Mouse (Mus musculus): ENCODE results near the gene Tgoln1. TPM values are rescaled to one million over a fixed set of nuclear protein-coding genes. Genes with fewer than 3 reads are reported as not detected.

The Tgoln1 gene
- total RNA-seq (2014; fragmentation: Nextera tagmentation) (49.7 and 50.1 TPM in 2 replicates), total RNA-seq (2017) (60.3 and 72.6 TPM in 2 replicates), polyA plus RNA-seq (2012) (2.0 and 4.4 TPM in 2 replicates)

DNA sequence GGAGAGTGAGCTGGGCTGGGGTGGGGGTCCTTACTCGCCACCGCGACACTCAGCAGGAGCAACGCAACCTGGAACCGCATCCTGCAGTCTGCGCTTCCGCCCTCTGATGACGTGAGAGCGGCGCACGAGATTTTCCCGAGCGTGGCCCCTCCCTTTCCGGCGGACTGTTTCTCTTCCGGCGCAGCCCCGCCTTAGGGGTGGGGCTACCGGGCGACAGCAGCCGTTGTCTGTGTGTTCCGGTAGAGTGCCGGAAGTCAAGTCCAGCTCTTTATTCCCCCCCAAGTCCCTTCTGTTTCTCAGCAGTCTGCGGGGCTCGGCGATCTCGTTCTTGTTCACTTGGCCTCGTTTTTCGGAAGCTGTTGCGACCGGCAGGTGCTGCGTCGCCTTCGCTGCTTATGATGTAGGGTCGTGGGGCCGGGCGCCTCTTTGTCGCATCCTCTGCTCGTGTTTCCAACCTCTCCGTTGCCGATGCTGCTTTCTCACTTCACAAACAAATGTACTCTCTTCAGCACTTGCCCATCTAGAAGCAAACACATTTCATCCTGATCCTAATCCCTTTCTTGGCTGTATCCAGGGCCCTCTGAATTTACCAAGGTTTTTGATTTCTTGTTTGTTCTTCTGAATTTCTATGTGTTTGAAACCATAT lies at the start of gene Tgoln1:
Gene Tgoln1 (minus strand): TSS at position 358 of the 646 bp plus-strand sequence.
- H3K4me1 ChIP-seq (ENCODE audit: insufficient read depth, low read depth, low read length), result peaks cover 37% of the 10 kb centered on the region
- TF ChIP-seq POLR2AphosphoS5 (IDR thresholded peaks at IDR 0.05; ENCODE audit: insufficient replicate concordance, low read depth, low read length) (no peak), GATA1 (IDR thresholded peaks at IDR 0.05; ENCODE audit: borderline replicate concordance, low read length) (no peak), CTCF (IDR thresholded peaks at IDR 0.05; ENCODE audit: low read depth, low read length) (no peak), GATA2 (IDR thresholded peaks at IDR 0.05; ENCODE audit: borderline replicate concordance, low read depth, low read length) (no peak), TAL1 (conservative IDR thresholded peaks at IDR 0.05; ENCODE audit: low read depth, low read length) (no peak)
- no peaks in the 10 kb centered on the region for H3K9me3 ChIP-seq (replicated peaks)
- H3K36me3 ChIP-seq (replicated peaks), result peaks cover 37% of the 10 kb centered on the region
- no peaks in the 10 kb centered on the region for H3K27me3 ChIP-seq (ENCODE audit: insufficient read depth, low read length)
- H3K4me3 ChIP-seq (ENCODE audit: low read depth, low read length), result peak within 1 kb of the TSS; percentile 95
- ATAC-seq (ENCODE audit: extremely low read depth, insufficient number of reproducible peaks, low FRiP score, poor library complexity, severe bottlenecking) (peak; percentile 94), DNase-seq (ENCODE audit: low spot score) (peak; percentile 91)

DNA sequence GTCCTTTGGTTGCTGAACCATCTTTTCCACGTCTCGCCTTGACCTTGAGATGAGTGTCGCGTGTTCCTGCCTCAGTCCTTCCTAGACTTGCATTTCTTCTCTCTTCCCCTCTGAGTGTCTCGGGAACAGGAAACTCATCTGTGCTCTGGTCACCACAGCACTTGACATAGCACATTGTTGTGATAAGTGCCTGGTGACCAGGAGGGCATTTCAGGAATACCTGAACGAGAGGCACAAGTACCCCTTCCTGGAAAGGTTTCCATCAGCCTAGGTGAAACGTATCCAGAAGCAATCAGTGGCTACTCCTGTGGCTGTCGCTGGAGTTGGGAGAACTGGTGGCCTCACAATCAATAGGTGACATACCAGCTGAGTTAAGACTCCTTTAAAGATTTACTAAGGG lies 47.5 kb upstream of the Tgoln1 start:
- no peaks in the 10 kb centered on the region for H3K36me3 ChIP-seq (replicated peaks)
- no peaks in the 10 kb centered on the region for H3K4me1 ChIP-seq (ENCODE audit: insufficient read depth, low read depth, low read length)
- no peaks in the 10 kb centered on the region for H3K9me3 ChIP-seq (replicated peaks)
- peaks cover 11% of the 10 kb centered on the region for H3K27me3 ChIP-seq (ENCODE audit: insufficient read depth, low read length)
- no peak for TF ChIP-seq GATA2 (IDR thresholded peaks at IDR 0.05; ENCODE audit: borderline replicate concordance, low read depth, low read length)
- no peak for TF ChIP-seq TAL1 (conservative IDR thresholded peaks at IDR 0.05; ENCODE audit: low read depth, low read length)
- TF ChIP-seq POLR2AphosphoS5 (IDR thresholded peaks at IDR 0.05; ENCODE audit: insufficient replicate concordance, low read depth, low read length), result no peak
- no peak for TF ChIP-seq GATA1 (IDR thresholded peaks at IDR 0.05; ENCODE audit: borderline replicate concordance, low read length)
- no peak for TF ChIP-seq CTCF (IDR thresholded peaks at IDR 0.05; ENCODE audit: low read depth, low read length)
- DNase-seq (ENCODE audit: low spot score) (no peak), ATAC-seq (ENCODE audit: extremely low read depth, insufficient number of reproducible peaks, low FRiP score, poor library complexity, severe bottlenecking) (no peak)
- H3K4me3 ChIP-seq (ENCODE audit: low read depth, low read length), result no peak overlapping the region

- TF ChIP-seq GATA2 (IDR thresholded peaks at IDR 0.05; ENCODE audit: borderline replicate concordance, low read depth, low read length) (no peak), TAL1 (conservative IDR thresholded peaks at IDR 0.05; ENCODE audit: low read depth, low read length) (no peak), CTCF (IDR thresholded peaks at IDR 0.05; ENCODE audit: low read depth, low read length) (no peak), POLR2AphosphoS5 (IDR thresholded peaks at IDR 0.05; ENCODE audit: insufficient replicate concordance, low read depth, low read length) (no peak), GATA1 (IDR thresholded peaks at IDR 0.05; ENCODE audit: borderline replicate concordance, low read length) (no peak)
- H3K4me3 ChIP-seq (ENCODE audit: low read depth, low read length), result no peak overlapping the region
- no peak for DNase-seq (ENCODE audit: low spot score)
- no peaks in the 10 kb centered on the region for H3K4me1 ChIP-seq (ENCODE audit: insufficient read depth, low read depth, low read length)
- H3K9me3 ChIP-seq (replicated peaks), result no peaks in the 10 kb centered on the region
- peaks cover 11% of the 10 kb centered on the region for H3K27me3 ChIP-seq (ENCODE audit: insufficient read depth, low read length)
- no peaks in the 10 kb centered on the region for H3K36me3 ChIP-seq (replicated peaks)
- no peak for ATAC-seq (ENCODE audit: extremely low read depth, insufficient number of reproducible peaks, low FRiP score, poor library complexity, severe bottlenecking)
Measured at GRCm38 (mm10) chr6:72663000-72663399, 46.2 kb upstream of the Tgoln1 start.

GRCm38 (mm10) chr6:72660391-72660720 lies 43.6 kb upstream of the Tgoln1 start:
- DNase-seq (ENCODE audit: low spot score), result no peak

GRCm38 (mm10) chr6:72659717-72660390 lies 43.1 kb upstream of the Tgoln1 start:
- no peaks in the 10 kb centered on the region for H3K9me3 ChIP-seq (replicated peaks)
- ATAC-seq (ENCODE audit: extremely low read depth, insufficient number of reproducible peaks, low FRiP score, poor library complexity, severe bottlenecking), result no peak

More at GRCm38 (mm10) chr6:72660391-72660720, 43.6 kb upstream of the Tgoln1 start:
- Histone ChIP-seq H3K9me3 (replicated peaks) (no peaks in the 10 kb centered on the region), H3K4me1 (ENCODE audit: insufficient read depth, low read depth, low read length) (no peaks in the 10 kb centered on the region), H3K27me3 (ENCODE audit: insufficient read depth, low read length) (peaks cover 18% of the 10 kb centered on the region), H3K36me3 (replicated peaks) (no peaks in the 10 kb centered on the region), H3K4me3 (ENCODE audit: low read depth, low read length) (no peak overlapping the region)
- no peak for ATAC-seq (ENCODE audit: extremely low read depth, insufficient number of reproducible peaks, low FRiP score, poor library complexity, severe bottlenecking)
- TF ChIP-seq GATA2 (IDR thresholded peaks at IDR 0.05; ENCODE audit: borderline replicate concordance, low read depth, low read length) (no peak), POLR2AphosphoS5 (IDR thresholded peaks at IDR 0.05; ENCODE audit: insufficient replicate concordance, low read depth, low read length) (no peak), TAL1 (conservative IDR thresholded peaks at IDR 0.05; ENCODE audit: low read depth, low read length) (no peak), CTCF (IDR thresholded peaks at IDR 0.05; ENCODE audit: low read depth, low read length) (no peak), GATA1 (IDR thresholded peaks at IDR 0.05; ENCODE audit: borderline replicate concordance, low read length) (no peak)

GRCm38 (mm10) chr6:72658006-72658405 lies 41.2 kb upstream of the Tgoln1 start:
- Histone ChIP-seq H3K4me1 (ENCODE audit: insufficient read depth, low read depth, low read length) (no peaks in the 10 kb centered on the region), H3K36me3 (replicated peaks) (no peaks in the 10 kb centered on the region), H3K27me3 (ENCODE audit: insufficient read depth, low read length) (peaks cover 16% of the 10 kb centered on the region), H3K9me3 (replicated peaks) (no peaks in the 10 kb centered on the region), H3K4me3 (ENCODE audit: low read depth, low read length) (no peak overlapping the region)
- no peak for ATAC-seq (ENCODE audit: extremely low read depth, insufficient number of reproducible peaks, low FRiP score, poor library complexity, severe bottlenecking)
- TF ChIP-seq CTCF (IDR thresholded peaks at IDR 0.05; ENCODE audit: low read depth, low read length) (0 out of 2 replicates have a peak, but pooled peaks have one; percentile 28), GATA2 (IDR thresholded peaks at IDR 0.05; ENCODE audit: borderline replicate concordance, low read depth, low read length) (no peak), GATA1 (IDR thresholded peaks at IDR 0.05; ENCODE audit: borderline replicate concordance, low read length) (no peak), TAL1 (conservative IDR thresholded peaks at IDR 0.05; ENCODE audit: low read depth, low read length) (no peak), POLR2AphosphoS5 (IDR thresholded peaks at IDR 0.05; ENCODE audit: insufficient replicate concordance, low read depth, low read length) (no peak)
- no peak for DNase-seq (ENCODE audit: low spot score)

More at GRCm38 (mm10) chr6:72659717-72660390, 43.1 kb upstream of the Tgoln1 start:
- no peaks in the 10 kb centered on the region for H3K4me1 ChIP-seq (ENCODE audit: insufficient read depth, low read depth, low read length)
- no peak overlapping the region for H3K4me3 ChIP-seq (ENCODE audit: low read depth, low read length)
- no peak for TF ChIP-seq TAL1 (conservative IDR thresholded peaks at IDR 0.05; ENCODE audit: low read depth, low read length)
- TF ChIP-seq CTCF (IDR thresholded peaks at IDR 0.05; ENCODE audit: low read depth, low read length), result no peak
- no peak for TF ChIP-seq GATA2 (IDR thresholded peaks at IDR 0.05; ENCODE audit: borderline replicate concordance, low read depth, low read length)
- no peak for TF ChIP-seq GATA1 (IDR thresholded peaks at IDR 0.05; ENCODE audit: borderline replicate concordance, low read length)
- TF ChIP-seq POLR2AphosphoS5 (IDR thresholded peaks at IDR 0.05; ENCODE audit: insufficient replicate concordance, low read depth, low read length), result no peak
- H3K36me3 ChIP-seq (replicated peaks), result no peaks in the 10 kb centered on the region
- no peak for DNase-seq (ENCODE audit: low spot score)
- peaks cover 18% of the 10 kb centered on the region for H3K27me3 ChIP-seq (ENCODE audit: insufficient read depth, low read length)
